Mouse (Mus musculus): ENCODE data around the gene Hist1h3f.

- TF ChIP-seq CTCF (IDR thresholded peaks at IDR 0.05; ENCODE audit: control insufficient read depth, insufficient read depth, insufficient replicate concordance, low read depth, low read length) (no peak), POLR2A (IDR thresholded peaks at IDR 0.05; ENCODE audit: control insufficient read depth, low read depth, low read length) (no peak)
Observed at GRCm38 (mm10) chr13:23555839-23556416, 12.1 kb downstream of the Hist1h3f start.
